Mouse (Mus musculus) heart, adult 2 months (tissue): ENCODE results near the gene Slc41a3. TPM values are rescaled to one million over a fixed set of nuclear protein-coding genes. Genes with fewer than 3 reads are reported as not detected.

Experiments
- DNase-seq, 2 experiments: peaks; one replicate each; pipeline ENCODE4 v3.0.0; 2021
- H3K27ac ChIP-seq: fragments of 200-600 bp; 2 replicates; pipeline ENCODE4 v1.8.1; 2022
- H3K27me3 ChIP-seq: fragments of 200-500 bp; 2 replicates; pipeline ENCODE4 v1.6.1; 2012; ENCODE audit warnings: mild to moderate bottlenecking, low read length, inconsistent platforms, mixed read lengths; ENCODE audit not compliant: control insufficient read depth, insufficient read depth
- H3K36me3 ChIP-seq: fragments of 200-500 bp; 2 replicates; pipeline ENCODE4 v1.6.1; 2012; ENCODE audit warnings: low read length, inconsistent platforms; ENCODE audit not compliant: control insufficient read depth, insufficient read depth
- H3K4me1 ChIP-seq: fragments of 200-500 bp; 2 replicates; pipeline ENCODE4 v1.6.1; 2011; ENCODE audit warnings: low read length; ENCODE audit not compliant: control insufficient read depth, insufficient read depth
- H3K4me3 ChIP-seq: fragments of 200-600 bp; 2 replicates; pipeline ENCODE4 v1.8.1; 2022
- H3K79me2 ChIP-seq: fragments of 200-500 bp; replicated peaks from 2 replicates; pipeline ENCODE4 v1.6.1; 2012; ENCODE audit warnings: mild to moderate bottlenecking, inconsistent platforms, low read length, moderate library complexity, mixed read lengths; ENCODE audit not compliant: control insufficient read depth, insufficient read depth
- H3K9ac ChIP-seq: fragments of 200-500 bp; 2 replicates; pipeline ENCODE4 v1.6.1; 2012; ENCODE audit warnings: low read depth, mild to moderate bottlenecking, control low read depth, inconsistent platforms, low read length, mixed read lengths
- CTCF ChIP-seq: fragments of 200-600 bp; IDR thresholded peaks from 2 replicates; pipeline ENCODE4 v1.8.1; 2022; ENCODE audit warnings: antibody characterized with exemption, mild to moderate bottlenecking, moderate library complexity
- EP300 ChIP-seq: fragments of 200-500 bp; IDR thresholded peaks from 2 replicates; pipeline ENCODE4 v1.6.1; 2011; ENCODE audit warnings: low read depth, low read length, control low read depth; ENCODE audit not compliant: insufficient read depth
- POLR2A ChIP-seq: fragments of 200-500 bp; IDR thresholded peaks from 2 replicates; pipeline ENCODE4 v1.6.1; 2011; ENCODE audit warnings: mild to moderate bottlenecking, low read depth, low read length, control low read depth; ENCODE audit not compliant: insufficient read depth
- WGBS: fragments of 180-500 bp; shearing (Covaris S2); methylation state at CpG from one replicate; pipeline ENCODE4 v1.1.7; 2018; 5-methylcytosine and 5-hydroxymethylcytosine counted together
- intact Hi-C: fragments of 180-260 bp; cut with DNase I; formaldehyde crosslinking; loops from one replicate; pipeline ENCODE4 v1.15.1; 2025
- polyA plus RNA-seq: library from polyadenylated mRNA; depleted of rRNA; stranded (reverse); fragments of >200 nt; gene quantifications from 2 replicates; pipeline ENCODE4 v1.2.3, GENCODE M21; 2012
- total RNA-seq, 2 experiments: library from RNA; stranded (reverse); gene quantifications; 2 replicates each; pipeline ENCODE4 v1.2.3; 2021

The Slc41a3 gene
- total and polyA plus RNA-seq, 3 experiments: 91.9 to 139 (median 100) TPM

DNA sequence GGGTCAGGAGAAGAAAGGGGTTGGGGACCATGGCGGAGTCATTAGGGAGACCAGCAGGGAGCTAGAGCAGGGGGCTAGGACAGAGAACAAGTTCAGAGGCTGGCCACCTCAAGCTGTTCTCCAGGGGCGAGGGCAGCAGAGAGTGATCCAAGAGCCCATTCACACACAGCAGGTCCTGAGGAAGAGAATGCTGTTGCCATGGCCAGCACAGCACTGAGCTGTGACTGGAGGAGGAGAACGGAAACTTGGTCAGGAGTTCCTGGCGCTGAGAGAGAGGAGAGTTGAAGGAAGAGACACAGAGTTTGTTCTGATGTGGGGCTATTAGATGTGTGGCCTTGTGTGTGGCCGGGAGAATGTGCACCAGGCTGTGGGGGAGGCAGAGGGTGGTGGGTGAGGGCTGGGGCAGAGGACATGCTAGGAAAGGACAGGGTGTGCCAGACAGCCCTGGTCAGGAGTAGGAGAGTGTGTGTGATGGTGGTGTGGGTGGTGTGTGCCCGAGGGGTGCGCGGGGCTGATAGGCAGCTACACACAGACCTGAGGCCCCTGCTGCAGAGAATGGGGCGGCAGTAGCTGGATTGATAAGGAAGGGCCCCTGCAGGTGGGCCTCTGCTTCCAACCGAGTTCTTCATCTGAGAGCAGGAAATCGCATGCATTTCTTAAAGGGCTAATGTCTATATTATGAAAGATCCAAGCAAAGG lies 18.4 kb downstream of the Slc41a3 start:
- TF ChIP-seq POLR2A (no peak), CTCF (no peak), EP300 (no peak)
- no peak overlapping the region for H3K4me3 ChIP-seq
- peaks cover 11% of the 10 kb centered on the region for H3K4me1 ChIP-seq

DNA sequence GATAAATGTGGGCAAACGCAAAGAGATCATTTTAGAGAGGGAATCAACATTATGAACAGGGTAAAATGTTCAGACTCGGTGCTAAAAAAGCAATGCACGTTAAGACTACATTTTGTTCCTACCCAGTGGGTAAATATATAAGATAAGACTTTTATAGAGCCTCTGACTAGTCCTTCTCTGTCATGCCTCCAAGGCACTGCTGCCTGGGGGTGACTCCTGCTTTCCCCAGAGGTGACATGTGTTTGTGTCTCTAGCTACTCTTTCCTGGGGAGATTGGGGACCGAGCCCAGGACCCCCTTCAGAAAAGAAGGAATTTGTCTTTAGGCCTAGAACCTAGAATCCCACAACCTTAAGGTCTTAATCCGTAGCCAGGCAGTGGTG lies 18.9 kb downstream of the Slc41a3 start:
- intact Hi-C loops: loop anchor here (10.0 kb wide), 1 partner anchor 191 kb away; no protein-coding TSS in a partner anchor
- no peak overlapping the region for H3K9ac ChIP-seq

More for the DNA sequence above, 18.4 kb downstream of the Slc41a3 start:
- whole genome bisulfite sequencing: 44% methylated on average over 11 of the region's 11 CpGs
- Histone ChIP-seq H3K79me2 (no peaks in the 10 kb centered on the region), H3K9ac (no peak overlapping the region), H3K36me3 (no peaks in the 10 kb centered on the region), H3K27me3 (no peaks in the 10 kb centered on the region), H3K27ac (peak overlapping the region; percentile 31)
- intact Hi-C loops: loop anchor here (10.0 kb wide), 1 partner anchor 192 kb away; no protein-coding TSS in a partner anchor
- no peak for DNase-seq

DNA sequence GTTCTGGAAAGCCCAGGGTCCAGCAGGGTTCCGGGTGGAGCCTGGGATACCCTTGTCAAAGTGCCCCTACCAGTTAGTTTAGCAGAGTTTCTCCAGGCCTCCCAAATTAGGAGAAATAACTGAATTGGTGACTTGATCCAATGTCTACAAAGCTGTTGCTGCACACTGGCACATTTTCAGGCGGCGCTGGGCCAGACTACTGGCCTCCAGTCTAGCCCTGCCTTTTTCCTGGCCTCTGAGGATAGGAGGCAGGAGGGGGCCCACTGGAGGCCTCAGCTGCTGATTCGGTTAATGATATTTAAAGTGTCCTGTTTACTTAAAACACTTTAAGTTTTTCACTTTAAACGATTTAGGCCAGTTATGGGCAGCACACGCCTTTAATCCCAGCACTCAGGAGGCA lies 19.7 kb downstream of the Slc41a3 start:
- TF ChIP-seq POLR2A: no peak
- no peak for TF ChIP-seq EP300
- TF ChIP-seq CTCF: no peak
- H3K36me3 ChIP-seq: no peaks in the 10 kb centered on the region
- no peak overlapping the region for H3K4me3 ChIP-seq
- H3K27ac ChIP-seq: peak overlapping the region; percentile 32
- intact Hi-C loops: loop anchor here (10.0 kb wide), 1 partner anchor 191 kb away; no protein-coding TSS in a partner anchor
- peak; percentile 81 to 83 for DNase-seq
- WGBS: 60% methylated on average over 6 of the region's 6 CpGs
- H3K9ac ChIP-seq: no peak overlapping the region
- H3K79me2 ChIP-seq: no peaks in the 10 kb centered on the region
- no peaks in the 10 kb centered on the region for H3K27me3 ChIP-seq
- H3K4me1 ChIP-seq: peaks cover 8% of the 10 kb centered on the region

More for the DNA sequence above, 18.9 kb downstream of the Slc41a3 start:
- DNase-seq: no peak
- H3K36me3 ChIP-seq: no peaks in the 10 kb centered on the region
- no peak overlapping the region for H3K4me3 ChIP-seq
- H3K27me3 ChIP-seq: no peaks in the 10 kb centered on the region
- H3K27ac ChIP-seq: no peak overlapping the region
- TF ChIP-seq CTCF (no peak), POLR2A (no peak), EP300 (no peak)
- H3K79me2 ChIP-seq: no peaks in the 10 kb centered on the region
- WGBS: 78% methylated on average over 5 of the region's 5 CpGs
- H3K4me1 ChIP-seq: peaks cover 11% of the 10 kb centered on the region

DNA sequence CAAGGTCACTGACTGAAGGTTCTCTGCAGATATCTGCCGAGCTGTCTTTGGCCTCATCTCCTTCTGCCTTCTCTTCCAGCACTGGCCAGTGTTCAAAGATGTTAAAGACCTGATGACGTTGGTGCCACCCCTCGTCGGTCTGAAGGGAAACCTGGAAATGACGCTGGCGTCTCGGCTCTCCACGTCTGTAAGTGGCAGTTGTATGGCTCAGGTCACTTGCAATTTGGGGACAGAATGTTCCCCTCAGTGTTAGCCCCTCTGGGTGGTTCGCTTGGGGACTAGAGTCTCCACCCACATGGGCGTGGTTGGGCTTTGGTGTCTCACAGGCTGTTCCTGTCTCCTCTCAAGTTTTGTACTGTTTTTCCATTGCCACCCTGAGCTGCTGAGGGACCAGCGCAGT lies 20.2 kb downstream of the Slc41a3 start:
- intact Hi-C loops: loop anchor here (10.0 kb wide), 1 partner anchor 190 kb away; no protein-coding TSS in a partner anchor
- 41% methylated on average over 11 of the region's 11 CpGs for WGBS
- H3K27ac ChIP-seq: peak overlapping the region; percentile 32

DNA sequence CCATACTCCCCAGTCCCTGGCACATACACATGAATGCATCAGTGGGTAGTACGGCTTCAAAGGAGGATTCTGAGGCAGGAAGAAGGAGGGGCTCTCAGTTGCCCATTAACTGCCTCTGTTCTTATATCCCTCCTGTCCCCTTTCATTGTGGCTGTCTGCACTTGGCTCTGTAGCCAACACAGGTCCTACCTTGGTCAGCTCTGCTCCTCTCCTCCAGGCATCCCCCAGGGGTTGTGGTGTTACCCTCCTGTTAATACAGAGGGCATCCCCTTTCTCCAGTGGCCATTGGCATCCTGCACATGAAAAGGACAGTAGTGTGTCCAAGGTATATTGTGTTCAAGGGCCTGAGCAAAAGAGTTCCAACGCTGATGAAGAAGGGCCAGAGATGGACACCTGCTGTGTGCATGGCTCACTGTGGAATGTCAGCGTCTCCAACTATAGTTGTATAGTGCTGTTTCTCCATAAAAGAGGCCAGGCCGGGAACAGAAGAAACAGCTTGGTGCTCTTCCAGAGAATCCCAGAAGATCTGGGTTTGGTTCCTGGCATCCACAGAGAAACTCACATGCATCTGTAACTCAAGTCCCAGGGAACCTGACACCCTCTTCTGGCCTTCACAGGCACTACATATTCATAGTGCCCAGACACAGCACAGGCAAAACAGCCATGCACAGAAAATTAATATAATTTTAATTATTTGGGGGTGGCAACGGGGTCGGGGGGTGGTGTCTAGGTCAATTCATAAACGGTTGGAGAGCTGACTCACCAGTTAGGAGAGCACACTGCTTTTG lies 20.9 kb downstream of the Slc41a3 start:
- intact Hi-C loops: loop anchor here (10.0 kb wide), 1 partner anchor 189 kb away; no protein-coding TSS in a partner anchor
- no peak overlapping the region for H3K9ac ChIP-seq
- no peak overlapping the region for H3K4me3 ChIP-seq
- no peak for TF ChIP-seq POLR2A
- peak; percentile 40; the same call in 1 of the 2 replicates for TF ChIP-seq CTCF
- TF ChIP-seq EP300: no peak
- H3K79me2 ChIP-seq: no peaks in the 10 kb centered on the region
- no peaks in the 10 kb centered on the region for H3K27me3 ChIP-seq
- DNase-seq: no peak
- H3K27ac ChIP-seq: peak overlapping the region; percentile 32
- no peaks in the 10 kb centered on the region for H3K36me3 ChIP-seq
- peaks cover 8% of the 10 kb centered on the region for H3K4me1 ChIP-seq
- WGBS: 84% methylated on average over 7 of the region's 7 CpGs

More for the DNA sequence above, 20.2 kb downstream of the Slc41a3 start:
- TF ChIP-seq POLR2A (no peak), CTCF (no peak), EP300 (no peak)
- no peaks in the 10 kb centered on the region for H3K36me3 ChIP-seq
- no peak overlapping the region for H3K4me3 ChIP-seq
- no peaks in the 10 kb centered on the region for H3K27me3 ChIP-seq
- no peaks in the 10 kb centered on the region for H3K79me2 ChIP-seq
- peak; percentile 59 to 64 for DNase-seq
- H3K9ac ChIP-seq: no peak overlapping the region
- peaks cover 8% of the 10 kb centered on the region for H3K4me1 ChIP-seq

DNA sequence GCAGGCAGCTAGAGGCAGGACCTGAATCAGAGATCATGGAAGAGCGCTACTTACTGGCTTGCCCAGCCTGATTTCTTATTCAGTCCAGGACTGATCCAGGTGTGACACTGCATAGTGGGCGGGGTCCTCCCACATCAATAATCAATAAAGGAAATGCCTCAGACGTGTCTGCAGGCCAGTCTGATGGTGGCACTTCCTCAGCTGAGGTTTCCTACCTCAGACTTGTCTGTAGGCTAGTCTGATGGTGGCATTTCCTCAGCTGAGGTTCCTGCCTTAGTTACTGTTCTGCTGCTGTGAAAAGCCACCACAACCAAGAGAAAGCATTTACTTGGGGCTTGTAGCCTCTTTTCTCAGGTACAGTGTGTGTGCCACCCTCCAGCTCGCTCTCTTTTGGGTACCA lies 23.0 kb downstream of the Slc41a3 start:
- H3K9ac ChIP-seq: no peak overlapping the region
- DNase-seq: no peak
- no peak overlapping the region for H3K4me3 ChIP-seq
- peaks cover 8% of the 10 kb centered on the region for H3K4me1 ChIP-seq
- 87% methylated on average over 4 of the region's 4 CpGs for WGBS
- H3K27me3 ChIP-seq: no peaks in the 10 kb centered on the region
- H3K79me2 ChIP-seq: no peaks in the 10 kb centered on the region
- H3K36me3 ChIP-seq: no peaks in the 10 kb centered on the region
- intact Hi-C loops: loop anchor here (10.0 kb wide), 1 partner anchor 187 kb away; no protein-coding TSS in a partner anchor
- no peak for TF ChIP-seq CTCF
- TF ChIP-seq EP300: no peak
- no peak for TF ChIP-seq POLR2A
- no peak overlapping the region for H3K27ac ChIP-seq
